Mouse (Mus musculus): ENCODE results near the gene Sdk1.

Sdk1 gene

GRCm38 (mm10) chr5:141324910-141325309 is 83.6 kb downstream of the Sdk1 start:
- no peak for DNase-seq (ENCODE audit: low read depth, low spot score)

DNA sequence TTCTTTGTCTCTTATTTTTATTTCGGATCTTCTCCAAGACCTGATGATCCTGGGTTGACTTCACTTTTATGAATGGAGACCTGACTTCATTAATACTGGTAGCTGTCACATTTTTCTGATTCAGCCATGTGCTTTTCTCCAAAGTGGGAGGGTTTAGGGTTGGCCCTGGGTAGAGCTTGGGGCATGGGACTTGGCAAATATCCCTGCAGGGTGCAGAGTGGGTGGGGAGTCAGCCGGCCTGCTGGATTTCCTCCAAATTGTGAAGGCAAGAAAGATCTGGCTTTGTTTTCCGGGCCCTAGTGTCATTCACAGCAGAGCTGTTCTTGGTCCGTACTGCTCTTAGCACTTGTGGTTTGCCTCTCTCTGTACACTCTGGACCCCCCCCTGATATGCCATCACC is 103.1 kb downstream of the Sdk1 start:
- no peak for DNase-seq (ENCODE audit: low read depth, low spot score)

DNA sequence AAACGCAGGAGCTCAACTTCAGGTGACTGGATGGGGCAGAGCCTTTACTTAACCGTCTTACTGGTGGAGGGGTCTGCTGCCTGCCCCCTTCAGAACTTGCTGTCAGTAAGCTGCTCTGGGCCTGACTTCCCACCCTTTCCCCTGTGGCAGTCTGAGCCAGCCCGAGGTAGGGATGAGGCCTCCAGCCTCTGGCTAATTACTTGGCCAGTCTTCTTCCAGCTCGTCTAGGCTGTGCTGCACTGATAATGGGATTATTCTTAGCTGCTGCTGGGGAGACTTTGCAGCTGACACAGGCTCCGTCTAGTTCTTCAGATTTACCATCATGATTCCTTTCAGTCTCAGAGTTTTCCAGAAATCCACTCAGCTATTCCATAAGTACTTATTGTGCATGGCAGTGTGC is 104.2 kb downstream of the Sdk1 start:
- peak; percentile 8 for DNase-seq (ENCODE audit: low read depth, low spot score)

- no peak for DNase-seq (ENCODE audit: low read depth, low spot score)
These were observed 121.4 kb downstream of the Sdk1 start for GRCm38 (mm10) chr5:141362676-141363075.

- no peak for DNase-seq (ENCODE audit: low read depth, low spot score)
These were observed 122.7 kb downstream of the Sdk1 start for GRCm38 (mm10) chr5:141363956-141364355.

- DNase-seq (ENCODE audit: low read depth, low spot score), result no peak
These were observed 127.3 kb downstream of the Sdk1 start for GRCm38 (mm10) chr5:141368567-141368966.

DNA sequence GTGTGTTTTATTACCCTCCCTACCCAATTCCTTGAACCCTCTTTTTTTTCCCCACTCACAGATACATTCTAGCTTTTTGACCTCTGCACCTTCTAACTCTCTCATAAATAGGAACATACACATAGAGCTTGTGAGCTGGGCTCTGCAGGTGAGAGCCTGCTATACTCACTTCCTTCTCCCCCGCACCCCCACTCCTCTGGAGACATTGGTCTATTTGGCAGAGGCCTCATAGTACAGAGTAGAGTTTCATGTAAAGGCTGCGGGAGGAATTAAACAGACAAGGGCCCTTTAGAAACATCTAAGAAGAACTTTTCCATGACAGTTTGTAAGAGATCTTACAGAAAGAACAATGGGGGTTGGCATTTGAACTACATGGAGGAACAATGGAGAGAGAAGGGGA is 133.5 kb downstream of the Sdk1 start:
- DNase-seq (ENCODE audit: low read depth, low spot score), result no peak

DNA sequence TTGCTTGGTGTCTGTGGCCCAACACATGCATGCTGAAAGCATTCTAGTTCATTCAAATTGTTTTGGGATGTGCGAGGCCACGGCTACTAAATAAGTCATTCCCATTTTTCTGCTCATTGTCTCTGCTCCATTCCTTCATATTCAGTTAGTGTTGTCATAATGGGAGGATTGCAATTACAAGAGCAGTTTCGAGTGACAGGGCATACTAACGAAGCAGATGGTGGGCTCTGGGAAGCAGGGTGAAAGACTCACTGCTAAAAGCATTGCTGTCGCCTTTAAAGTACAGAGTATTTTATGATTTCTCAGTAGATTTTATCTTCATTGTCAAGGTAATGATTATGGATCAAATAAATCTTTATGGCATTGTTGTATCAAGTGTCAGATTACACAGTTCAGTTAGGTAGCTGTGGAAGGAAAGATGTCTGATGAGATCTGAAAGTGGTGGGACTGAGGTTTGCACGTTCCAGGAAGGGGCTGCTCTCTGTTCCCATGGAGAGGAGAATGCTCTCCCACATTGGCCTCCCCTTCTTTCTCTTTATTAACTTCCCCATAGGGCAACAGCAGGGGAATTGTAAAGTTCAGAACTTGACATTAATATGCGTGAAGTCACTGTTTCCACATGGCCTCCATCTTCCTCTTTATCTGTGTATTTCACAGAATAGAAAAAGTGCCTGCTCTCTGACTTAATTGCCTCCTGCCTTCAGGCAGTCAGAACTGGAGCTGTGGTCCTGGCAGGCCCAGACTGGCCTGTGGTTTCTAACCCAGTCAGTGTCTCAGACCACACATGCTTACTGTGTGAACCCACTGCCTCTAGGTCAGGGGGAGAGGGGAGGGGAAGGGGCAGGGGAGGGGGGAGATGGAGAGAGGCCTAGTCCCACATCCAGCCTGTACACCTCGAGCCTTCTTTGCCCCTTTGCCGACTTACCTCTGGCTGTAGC is 138.8 kb downstream of the Sdk1 start:
- DNase-seq (ENCODE audit: low read depth, low spot score), result no peak

DNA sequence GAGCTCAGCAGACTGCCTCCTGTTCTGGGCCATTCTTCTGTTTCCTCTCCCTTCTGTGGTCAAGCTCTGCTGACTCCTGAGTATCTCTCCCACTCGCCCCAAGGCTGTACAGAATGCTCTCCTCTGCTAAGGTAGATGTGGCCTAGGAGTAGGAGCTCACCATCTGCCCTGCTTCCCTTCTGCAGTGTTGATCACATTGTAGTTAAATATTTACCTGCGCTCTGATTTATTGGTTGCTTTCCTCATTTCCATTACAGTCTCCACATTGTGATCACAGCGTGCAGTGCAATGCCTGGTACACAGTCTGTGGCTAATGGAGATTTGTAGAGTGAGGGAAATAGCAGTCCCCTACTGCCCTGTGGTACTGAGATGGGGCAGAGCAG is 139.5 kb downstream of the Sdk1 start:
- DNase-seq (ENCODE audit: low read depth, low spot score), result no peak

GRCm38 (mm10) chr5:141381581-141381980 is 140.3 kb downstream of the Sdk1 start:
- no peak for DNase-seq (ENCODE audit: low read depth, low spot score)

GRCm38 (mm10) chr5:141382246-141382835 is 141.1 kb downstream of the Sdk1 start:
- no peak for DNase-seq (ENCODE audit: low read depth, low spot score)

DNA sequence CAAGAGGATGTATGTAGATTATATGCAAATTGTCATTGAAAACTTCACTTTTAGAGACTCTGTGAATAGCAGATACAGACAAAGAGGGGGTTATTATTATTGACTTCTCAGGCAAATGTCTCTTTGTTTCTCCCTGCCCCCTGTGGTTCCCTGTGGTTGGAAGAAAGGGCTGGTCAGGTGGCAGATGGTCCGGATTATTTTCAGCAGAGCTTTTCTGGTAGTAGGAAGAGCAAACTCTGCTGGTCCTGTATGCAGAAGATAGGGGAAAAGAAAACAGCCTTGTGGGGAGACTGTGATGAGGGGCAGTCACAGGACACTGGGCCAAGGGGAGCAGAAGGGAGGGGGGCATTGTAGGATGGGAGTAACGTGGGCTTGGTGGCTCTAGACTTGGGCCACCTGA is 147.2 kb downstream of the Sdk1 start:
- no peak for DNase-seq (ENCODE audit: low read depth, low spot score)

- DNase-seq (ENCODE audit: low read depth, low spot score), result no peak
These were observed 149.3 kb downstream of the Sdk1 start for GRCm38 (mm10) chr5:141390541-141390940.

GRCm38 (mm10) chr5:141391153-141391552 is 149.9 kb downstream of the Sdk1 start:
- DNase-seq (ENCODE audit: low read depth, low spot score), result no peak

- DNase-seq (ENCODE audit: low read depth, low spot score), result no peak
These were observed 152.6 kb downstream of the Sdk1 start for GRCm38 (mm10) chr5:141393846-141394245.

DNA sequence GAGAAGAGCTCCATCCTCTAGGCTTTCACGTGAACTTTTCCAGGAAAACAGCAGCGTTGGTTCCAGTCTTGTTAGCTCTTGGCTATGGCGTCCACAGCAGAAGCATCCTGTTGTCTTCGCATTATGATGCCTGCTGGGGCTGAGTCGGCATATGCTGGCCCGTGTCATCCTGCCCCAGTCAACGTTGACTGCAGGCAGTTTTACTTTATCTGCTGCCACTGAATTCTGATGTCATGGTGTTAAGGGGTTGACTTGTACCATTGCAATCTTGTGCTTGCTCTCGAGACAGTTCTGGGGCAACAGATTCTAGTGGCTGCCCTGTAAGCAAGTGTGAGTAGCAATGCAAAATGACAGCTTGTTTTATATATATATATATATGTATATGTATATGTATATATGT is 153.3 kb downstream of the Sdk1 start:
- DNase-seq (ENCODE audit: low read depth, low spot score), result no peak

DNA sequence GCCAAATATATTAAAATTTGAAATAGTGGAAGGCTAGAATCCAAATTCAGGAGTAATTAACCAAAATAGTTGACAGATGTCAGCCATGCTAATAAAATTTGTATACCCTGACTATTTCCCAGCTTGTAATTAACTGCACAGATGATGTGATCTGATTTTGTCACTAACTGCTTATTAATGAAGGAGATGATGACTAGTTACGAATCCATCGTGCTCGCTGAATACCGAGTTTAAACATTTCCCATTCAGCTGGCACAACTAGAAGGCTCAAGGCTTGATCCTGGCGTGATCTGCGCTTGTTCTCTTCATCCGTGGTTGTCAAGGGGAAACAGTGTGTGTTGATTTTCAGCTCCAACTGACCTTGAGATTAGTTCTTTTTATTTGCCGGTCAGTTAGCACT is 162.5 kb downstream of the Sdk1 start:
- DNase-seq (ENCODE audit: low read depth, low spot score), result no peak

DNA sequence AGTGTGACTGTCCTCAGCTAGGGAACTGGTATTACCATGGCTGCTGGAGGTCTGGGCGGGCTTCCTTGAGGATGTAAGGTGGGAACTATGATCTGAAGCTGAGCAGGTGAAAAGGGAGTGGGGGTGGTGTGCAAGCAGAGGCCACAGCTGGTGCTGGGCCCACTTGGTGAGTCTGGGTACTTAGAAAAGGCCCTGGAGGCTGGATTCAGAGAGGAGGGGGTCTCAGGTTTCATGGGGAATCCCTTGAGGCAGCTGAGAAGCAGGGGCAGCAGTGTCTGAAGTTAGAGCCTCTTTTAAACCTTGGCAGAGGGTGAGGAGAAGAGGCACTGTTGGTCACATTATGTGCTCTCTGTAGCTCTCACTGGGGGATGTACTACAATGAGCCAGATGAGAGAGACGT is 163.4 kb downstream of the Sdk1 start:
- no peak for DNase-seq (ENCODE audit: low read depth, low spot score)

GRCm38 (mm10) chr5:141406926-141407325 is 165.6 kb downstream of the Sdk1 start:
- no peak for DNase-seq (ENCODE audit: low read depth, low spot score)

GRCm38 (mm10) chr5:141413013-141413412 is 171.7 kb downstream of the Sdk1 start:
- DNase-seq (ENCODE audit: low read depth, low spot score), result no peak

- no peak for DNase-seq (ENCODE audit: low read depth, low spot score)
These were observed 174.5 kb downstream of the Sdk1 start for GRCm38 (mm10) chr5:141415644-141416243.

DNA sequence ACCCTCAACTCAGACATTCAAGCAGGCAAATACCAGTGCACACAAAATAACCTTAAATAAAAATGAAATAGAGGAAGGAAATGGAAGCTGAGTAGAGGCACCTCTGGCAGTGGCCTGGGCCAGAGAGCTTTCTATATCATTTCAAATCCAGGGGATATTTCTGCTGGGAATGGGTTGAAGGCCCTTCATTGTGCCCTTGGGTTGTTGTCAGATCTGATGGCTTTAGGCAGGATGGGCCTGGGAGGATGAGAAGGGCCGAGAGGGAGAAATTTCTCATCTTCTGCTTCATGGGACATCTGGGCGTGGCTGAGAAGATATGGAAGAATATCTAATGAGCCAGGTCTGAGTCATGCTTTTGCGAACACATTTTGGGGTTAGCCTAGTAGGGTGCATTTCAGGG is 186.8 kb downstream of the Sdk1 start:
- no peak for DNase-seq (ENCODE audit: low read depth, low spot score)

DNA sequence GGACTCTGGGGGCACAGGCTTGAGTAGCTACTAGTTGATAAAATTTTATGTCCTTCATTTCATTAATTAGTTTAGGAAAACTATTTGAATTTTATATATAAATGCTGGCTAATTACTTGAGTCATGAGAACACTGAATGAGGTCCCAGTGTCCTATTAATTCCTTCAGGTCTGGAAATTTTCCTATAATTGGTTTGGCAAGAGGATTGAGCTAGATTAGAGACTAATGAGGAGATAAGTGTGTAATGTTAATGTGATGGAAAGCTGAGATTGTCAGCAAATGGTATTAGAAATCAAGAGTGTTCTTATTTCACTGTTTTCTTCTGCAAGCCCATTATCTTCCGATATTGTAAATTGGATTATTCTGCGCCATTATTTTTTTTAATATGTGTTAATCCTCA is 192.0 kb downstream of the Sdk1 start:
- DNase-seq (ENCODE audit: low read depth, low spot score), result peak; percentile 14
